Mouse (Mus musculus) T-helper 17 cell (primary cell): ENCODE measurements at regions not wholly inside any gene's neighbourhood (a gene's known extent, or its start where the extent isn't known, plus 50 kb on each side); places are given as distances from the start of the nearest gene placed in this dataset.

ENCODE experiments used
- in situ Hi-C, 2 experiments: fragments of 300-600 bp; cut with MboI, MseI; formaldehyde crosslinking; loops; 1 replicate in 1 of 2; 2 replicates in 1 of 2; pipeline ENCODE4 v1.15.1; 2025; ENCODE audit warnings: high pct_unique_total_duplicates in 2 of 2

- in situ Hi-C loops = no loop called here
These were observed 127.1 kb upstream of the Sp4 start for GRCm38 (mm10) chr12:118428384-118428783.

GRCm38 (mm10) chr12:118415956-118416355 is 114.7 kb upstream of the Sp4 start:
- in situ Hi-C loops = no loop called here

- in situ Hi-C loops = no loop called here
These were observed 110.7 kb upstream of the Sp4 start for GRCm38 (mm10) chr12:118411767-118412430.

GRCm38 (mm10) chr12:118410917-118411316 is 109.7 kb upstream of the Sp4 start:
- in situ Hi-C loops = no loop called here

GRCm38 (mm10) chr12:118405135-118405534 is 103.9 kb upstream of the Sp4 start:
- in situ Hi-C loops = no loop called here

GRCm38 (mm10) chr12:118404171-118404570 is 102.9 kb upstream of the Sp4 start:
- in situ Hi-C loops = no loop called here

GRCm38 (mm10) chr12:118403519-118404087 is 102.4 kb upstream of the Sp4 start:
- in situ Hi-C loops = no loop called here

GRCm38 (mm10) chr12:118401377-118401776 is 100.1 kb upstream of the Sp4 start:
- in situ Hi-C loops = no loop called here

- in situ Hi-C loops = no loop called here
These were observed 90.4 kb upstream of the Sp4 start for GRCm38 (mm10) chr12:118391654-118392053.

- in situ Hi-C loops = no loop called here
These were observed 79.8 kb upstream of the Sp4 start for GRCm38 (mm10) chr12:118381013-118381412.

- in situ Hi-C loops = loop anchor here (5.0 kb wide), 2 partner anchors 76 to 386 kb away; partner anchors contain the start of gene Sp4 (in 2 of the 2)
These were observed 76.7 kb upstream of the Sp4 start for GRCm38 (mm10) chr12:118377898-118378297.

GRCm38 (mm10) chr12:118376521-118377493 is 75.6 kb upstream of the Sp4 start:
- in situ Hi-C loops = loop anchor here (5.0 kb wide), 2 partner anchors 75 to 385 kb away; partner anchors contain the start of gene Sp4 (in 2 of the 2)

- in situ Hi-C loops = loop anchor here in 1 of 2 experiments (25.0 kb wide), 1 partner anchor 864 kb away; the partner anchor contains the start of gene Itgb8
These were observed 72.0 kb upstream of the Sp4 start for GRCm38 (mm10) chr12:118373250-118373649.

- in situ Hi-C loops = loop anchor here in 1 of 2 experiments (25.0 kb wide), 1 partner anchor 865 kb away; the partner anchor contains the start of gene Itgb8
These were observed 70.7 kb upstream of the Sp4 start for GRCm38 (mm10) chr12:118371905-118372304.

GRCm38 (mm10) chr12:118367307-118368076 is 66.3 kb upstream of the Sp4 start:
- in situ Hi-C loops = loop anchor here in 1 of 2 experiments (25.0 kb wide), 1 partner anchor 870 kb away; the partner anchor contains the start of gene Itgb8

GRCm38 (mm10) chr12:118352866-118353265 is 51.6 kb upstream of the Sp4 start:
- in situ Hi-C loops = loop anchor here in 1 of 2 experiments (25.0 kb wide), 1 partner anchor 884 kb away; the partner anchor contains the start of gene Itgb8

GRCm38 (mm10) chr12:118351421-118351820 is 50.2 kb upstream of the Sp4 start:
- in situ Hi-C loops = loop anchor here in 1 of 2 experiments (25.0 kb wide), 1 partner anchor 886 kb away; the partner anchor contains the start of gene Itgb8
